Mouse (Mus musculus) midbrain, embryonic 11.5 days (tissue): ENCODE results near the gene Ehbp1. TPM values are rescaled to one million over a fixed set of nuclear protein-coding genes. Genes with fewer than 3 reads are reported as not detected.

Source experiments
- ATAC-seq: fragments of 200-750 bp; cut with Nextera tagmentation; 2 replicates; pipeline ENCODE4 v1.8.0; 2017; ENCODE audit warnings: moderate TSS enrichment, moderate library complexity; ENCODE audit not compliant: low FRiP score
- DNase-seq: peaks from one replicate; pipeline ENCODE4 v3.0.0; 2015; ENCODE audit warnings: low spot score; ENCODE audit errors: missing footprints
- H3K27ac ChIP-seq: fragments of 300-500 bp; sonication (generic); 2 replicates; pipeline ENCODE4 v1.5.1; 2014; ENCODE audit warnings: low read depth, low read length
- H3K27me3 ChIP-seq: fragments of 300-500 bp; sonication (generic); 2 replicates; pipeline ENCODE4 v1.6.1; 2014; ENCODE audit warnings: mild to moderate bottlenecking, low read length, moderate library complexity, mixed read lengths; ENCODE audit not compliant: control insufficient read depth, insufficient read depth
- H3K36me3 ChIP-seq: fragments of 300-500 bp; sonication (generic); 2 replicates; pipeline ENCODE4 v1.6.1; 2014; ENCODE audit warnings: mild to moderate bottlenecking, low read length, moderate library complexity, mixed read lengths; ENCODE audit not compliant: control insufficient read depth, insufficient read depth
- H3K4me1 ChIP-seq: fragments of 300-500 bp; sonication (generic); 2 replicates; pipeline ENCODE4 v1.6.1; 2014; ENCODE audit warnings: low read length; ENCODE audit not compliant: control insufficient read depth, insufficient read depth
- H3K4me2 ChIP-seq: fragments of 300-500 bp; sonication (generic); 2 replicates; pipeline ENCODE4 v1.6.1; 2014; ENCODE audit warnings: mild to moderate bottlenecking, moderate library complexity
- H3K4me3 ChIP-seq: fragments of 300-500 bp; sonication (generic); 2 replicates; pipeline ENCODE4 v1.5.1; 2014; ENCODE audit warnings: low read depth, low read length
- H3K9ac ChIP-seq: fragments of 300-500 bp; sonication (generic); 2 replicates; pipeline ENCODE4 v1.6.1; 2014; ENCODE audit warnings: low read length
- H3K9me3 ChIP-seq: fragments of 300-500 bp; sonication (generic); 2 replicates; pipeline ENCODE4 v1.6.1; 2016; ENCODE audit warnings: low read length; ENCODE audit not compliant: control insufficient read depth
- WGBS: fragments of 180-500 bp; shearing (Covaris S2); extraction: QIAGEN DNeasy Blood & Tissue Kit; methylation state at CpG from one replicate; pipeline ENCODE4 v1.1.7; 2014; 5-methylcytosine and 5-hydroxymethylcytosine counted together
- polyA plus RNA-seq: library from polyadenylated mRNA; unstranded; fragments of >200 nt; fragmentation: Nextera tagmentation; extraction: Ambion mirVana; gene quantifications from 2 replicates; pipeline ENCODE4 v1.2.1, GENCODE M21; 2014

The Ehbp1 gene
- polyA plus RNA-seq, 1 experiment from 2014 or later, result 17.1 TPM

- H3K4me2 ChIP-seq, result no peak overlapping the region
- H3K9ac ChIP-seq, result no peak overlapping the region
- no peaks in the 10 kb centered on the region for H3K36me3 ChIP-seq
- no peak overlapping the region for H3K4me3 ChIP-seq
- H3K27me3 ChIP-seq, result no peaks in the 10 kb centered on the region
- ATAC-seq (no peak), DNase-seq (no peak)
- no peaks in the 10 kb centered on the region for H3K9me3 ChIP-seq
- H3K4me1 ChIP-seq, result peaks cover 4% of the 10 kb centered on the region
- WGBS, result 89% methylated on average over 6 of the region's 6 CpGs
- H3K27ac ChIP-seq, result no peak overlapping the region
Measured at GRCm38 (mm10) chr11:22353962-22354621, 12.0 kb upstream of the Ehbp1 start.

- no peak for DNase-seq
- no peak overlapping the region for H3K27ac ChIP-seq
- peaks cover 24% of the 10 kb centered on the region for H3K4me1 ChIP-seq
- 61% methylated on average over 2 of the region's 2 CpGs for WGBS
- no peaks in the 10 kb centered on the region for H3K36me3 ChIP-seq
- no peak overlapping the region for H3K9ac ChIP-seq
- ATAC-seq, result no peak
- no peak overlapping the region for H3K4me3 ChIP-seq
- H3K4me2 ChIP-seq, result no peak overlapping the region
- no peaks in the 10 kb centered on the region for H3K9me3 ChIP-seq
- H3K27me3 ChIP-seq, result no peaks in the 10 kb centered on the region
Measured at GRCm38 (mm10) chr11:22349945-22350344, 7.9 kb upstream of the Ehbp1 start.

DNA sequence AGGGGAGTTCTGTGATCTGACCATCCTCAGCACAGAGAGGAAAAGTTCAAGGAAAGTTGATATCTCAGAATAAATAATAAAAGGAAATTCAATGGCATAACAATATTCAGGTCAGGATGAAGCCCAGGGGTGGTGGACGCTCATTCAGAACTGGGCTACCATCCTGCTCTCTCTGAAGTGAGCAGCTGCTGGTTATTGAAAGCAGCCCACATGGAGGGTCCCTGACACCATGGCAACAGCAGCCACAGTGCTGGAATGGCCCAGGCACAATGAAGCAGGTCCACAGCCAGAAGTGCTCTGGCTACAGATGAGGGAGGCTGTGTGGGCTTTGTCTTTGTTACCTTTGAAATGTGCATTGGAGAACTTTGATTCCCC is 6.4 kb upstream of the Ehbp1 start:
- no peak overlapping the region for H3K4me2 ChIP-seq
- H3K9me3 ChIP-seq, result no peaks in the 10 kb centered on the region
- H3K36me3 ChIP-seq, result no peaks in the 10 kb centered on the region
- 5% methylated on average over 1 of the region's 1 CpGs for WGBS
- H3K27me3 ChIP-seq, result no peaks in the 10 kb centered on the region
- no peak overlapping the region for H3K4me3 ChIP-seq
- H3K27ac ChIP-seq, result peak overlapping the region; percentile 78
- H3K9ac ChIP-seq, result no peak overlapping the region; the same call in 1 of the 2 replicates
- ATAC-seq (peak; percentile 99), DNase-seq (peak; percentile 96)
- H3K4me1 ChIP-seq, result peaks cover 24% of the 10 kb centered on the region

DNA sequence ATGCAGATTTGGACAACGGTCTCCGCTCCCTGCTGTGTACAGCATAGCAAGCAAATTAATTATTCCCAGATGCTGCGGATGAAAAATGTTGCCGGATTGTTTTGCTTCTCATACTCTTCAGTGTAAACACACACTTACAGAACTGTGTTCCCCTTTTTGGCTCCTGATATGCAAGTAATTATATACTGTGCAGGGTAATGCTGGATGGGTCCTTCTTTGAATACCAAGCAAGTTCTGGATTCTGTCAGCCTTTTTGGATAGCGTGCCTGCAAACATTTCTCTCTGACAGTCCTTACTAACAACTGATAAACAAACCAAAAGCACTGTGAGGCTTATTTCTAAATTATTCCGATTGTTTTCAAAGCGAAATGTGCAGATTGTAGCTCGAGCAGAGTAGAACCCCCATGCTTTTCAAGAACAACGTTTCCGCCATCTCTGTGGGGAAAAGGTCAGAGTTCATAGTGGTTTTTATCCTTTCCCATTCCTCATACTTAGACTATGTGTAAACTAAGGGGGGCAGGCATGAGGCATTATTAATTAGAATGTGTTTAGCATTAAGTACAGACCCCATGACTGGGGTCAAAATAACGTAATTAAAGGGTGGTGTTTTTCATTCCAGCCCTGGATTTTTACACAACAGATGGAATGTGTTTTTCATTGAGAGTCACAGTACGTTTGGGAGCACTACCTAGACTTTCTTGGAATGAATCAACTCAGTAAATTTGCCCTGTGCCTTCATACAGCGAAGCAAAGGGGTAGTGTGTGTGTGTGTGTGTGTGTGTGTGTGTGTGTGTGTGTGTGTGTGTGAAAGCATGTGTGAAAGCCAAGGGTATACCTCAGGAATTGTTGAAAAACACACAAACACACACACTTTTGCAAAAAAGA is 5.8 kb upstream of the Ehbp1 start:
- H3K4me3 ChIP-seq, result no peak overlapping the region
- H3K27ac ChIP-seq, result peak overlapping the region; percentile 78
- DNase-seq (peak; percentile 93), ATAC-seq (peak; percentile 84)
- H3K4me2 ChIP-seq, result no peak overlapping the region
- WGBS, result 31% methylated on average over 13 of the region's 13 CpGs
- no peaks in the 10 kb centered on the region for H3K9me3 ChIP-seq
- no peaks in the 10 kb centered on the region for H3K36me3 ChIP-seq
- peaks cover 24% of the 10 kb centered on the region for H3K4me1 ChIP-seq
- peak overlapping the region; percentile 3; the same call in 1 of the 2 replicates for H3K9ac ChIP-seq
- no peaks in the 10 kb centered on the region for H3K27me3 ChIP-seq

- no peak overlapping the region for H3K27ac ChIP-seq
- H3K4me1 ChIP-seq, result no peaks in the 10 kb centered on the region; the same call in 1 of the 2 replicates
- H3K36me3 ChIP-seq, result no peaks in the 10 kb centered on the region
- no peak overlapping the region for H3K9ac ChIP-seq
- ATAC-seq (peak; percentile 63), DNase-seq (no peak)
- 37% methylated on average over 2 of the region's 2 CpGs for WGBS
- no peaks in the 10 kb centered on the region for H3K27me3 ChIP-seq
- no peaks in the 10 kb centered on the region for H3K9me3 ChIP-seq
- H3K4me3 ChIP-seq, result no peak overlapping the region
- no peak overlapping the region for H3K4me2 ChIP-seq
Measured at GRCm38 (mm10) chr11:22327302-22327910, 14.7 kb downstream of the Ehbp1 start.

GRCm38 (mm10) chr11:22317824-22318411 is 24.2 kb downstream of the Ehbp1 start:
- Histone ChIP-seq H3K27ac (no peak overlapping the region), H3K4me3 (no peak overlapping the region), H3K9ac (no peak overlapping the region), H3K9me3 (no peaks in the 10 kb centered on the region), H3K4me1 (no peaks in the 10 kb centered on the region), H3K4me2 (no peak overlapping the region), H3K36me3 (no peaks in the 10 kb centered on the region), H3K27me3 (no peaks in the 10 kb centered on the region)
- no peak for DNase-seq
- ATAC-seq, result no peak
- WGBS, result 90% methylated on average over 6 of the region's 6 CpGs

DNA sequence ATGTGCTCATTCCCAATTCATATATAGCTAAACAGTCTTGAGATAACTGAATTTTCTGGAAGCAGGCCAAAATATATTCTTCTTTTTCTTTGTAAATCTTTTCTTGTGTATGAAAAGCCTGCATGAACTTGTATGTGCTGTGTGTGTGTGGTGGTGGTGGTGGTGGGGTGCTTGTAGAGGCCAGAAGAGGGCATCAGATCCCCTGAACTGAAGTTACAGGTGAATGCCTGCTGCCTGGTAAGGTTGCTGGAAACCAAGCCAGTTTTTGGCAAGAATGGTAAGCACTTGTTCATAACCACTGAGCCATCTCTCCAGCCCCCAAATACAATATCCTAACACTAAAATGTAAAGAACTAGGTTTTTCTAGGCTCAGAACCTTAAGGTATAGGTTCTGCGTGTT is 26.3 kb downstream of the Ehbp1 start:
- Histone ChIP-seq H3K9ac (no peak overlapping the region), H3K4me2 (no peak overlapping the region), H3K4me1 (no peaks in the 10 kb centered on the region), H3K27ac (no peak overlapping the region), H3K4me3 (no peak overlapping the region), H3K9me3 (no peaks in the 10 kb centered on the region), H3K36me3 (no peaks in the 10 kb centered on the region), H3K27me3 (no peaks in the 10 kb centered on the region)
- no peak for DNase-seq
- no peak for ATAC-seq
- WGBS, result 83% methylated on average over 1 of the region's 1 CpGs

- Histone ChIP-seq H3K36me3 (no peaks in the 10 kb centered on the region), H3K9ac (no peak overlapping the region), H3K4me2 (no peak overlapping the region), H3K27me3 (no peaks in the 10 kb centered on the region), H3K9me3 (no peaks in the 10 kb centered on the region), H3K4me1 (no peaks in the 10 kb centered on the region), H3K4me3 (no peak overlapping the region), H3K27ac (no peak overlapping the region)
- ATAC-seq (no peak), DNase-seq (no peak)
- WGBS, result 69% methylated on average over 6 of the region's 6 CpGs
Measured at GRCm38 (mm10) chr11:22301164-22301563, 40.9 kb downstream of the Ehbp1 start.

GRCm38 (mm10) chr11:22289164-22289563 is 52.9 kb downstream of the Ehbp1 start:
- H3K4me1 ChIP-seq, result peaks cover 19% of the 10 kb centered on the region
- H3K9ac ChIP-seq, result no peak overlapping the region
- no peaks in the 10 kb centered on the region for H3K36me3 ChIP-seq
- no peak overlapping the region for H3K4me2 ChIP-seq
- DNase-seq (peak; percentile 71), ATAC-seq (no peak)
- no peak overlapping the region for H3K4me3 ChIP-seq
- no peak overlapping the region for H3K27ac ChIP-seq
- H3K9me3 ChIP-seq, result no peaks in the 10 kb centered on the region
- H3K27me3 ChIP-seq, result no peaks in the 10 kb centered on the region
